Mouse (Mus musculus): Measurements from ENCODE around the gene Srek1. TPM values are rescaled to one million over a fixed set of nuclear protein-coding genes. Genes with fewer than 3 reads are reported as not detected.

The Srek1 gene
- 94.1 and 102 TPM in 2 replicates for polyA plus RNA-seq (2014; fragmentation: Nextera tagmentation; extraction: Ambion mirVana)

DNA sequence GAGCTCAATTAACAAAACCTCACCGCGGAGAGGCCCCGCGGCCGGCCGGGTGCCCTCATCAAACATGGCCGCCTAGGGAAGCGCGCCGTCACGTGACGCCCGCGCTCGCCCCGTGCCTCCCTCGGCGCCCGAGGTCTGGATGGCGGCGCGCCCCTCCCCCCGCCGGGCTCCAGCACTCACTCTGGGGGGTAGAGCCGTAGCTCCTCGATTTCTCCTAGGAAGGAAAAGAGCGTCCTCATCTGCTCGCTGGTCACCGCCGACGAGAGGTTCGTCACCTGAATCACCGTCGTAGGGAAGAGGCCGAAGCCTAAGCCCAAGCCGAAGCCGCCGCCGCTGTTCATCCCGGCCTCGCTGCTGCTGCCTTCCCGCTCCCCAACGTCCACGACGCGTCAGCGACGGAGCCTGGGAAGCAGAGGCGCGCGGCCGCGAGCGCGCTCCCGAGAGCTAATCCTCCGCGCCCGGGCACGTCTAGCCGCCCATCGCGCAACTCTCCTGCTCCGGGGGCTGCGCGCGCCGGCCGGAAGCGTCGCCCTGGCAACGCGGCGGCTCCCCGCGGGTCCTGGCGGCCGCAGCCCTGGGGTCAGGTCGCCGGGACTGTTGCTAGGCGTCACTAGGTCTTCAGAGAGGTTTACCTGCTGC lies at the start of gene Srek1:
Gene Srek1 (minus strand): TSS at position 490 of the 639 bp plus-strand sequence.
- under 1% methylated on average over 80 of the region's 81 CpGs for WGBS
- Histone ChIP-seq H3K4me2 (ENCODE audit: low read depth, low read length) (peak within 1 kb of the TSS; percentile 52), H3K27me3 (ENCODE audit: control insufficient read depth, insufficient read depth, low read length) (no peaks in the 10 kb centered on the region), H3K27ac (replicated peaks; ENCODE audit: low read depth, low read length) (peak within 1 kb of the TSS; percentile 96), H3K36me3 (replicated peaks; ENCODE audit: control insufficient read depth, insufficient read depth, low read depth, low read length) (no peaks in the 10 kb centered on the region), H3K9me3 (replicated peaks; ENCODE audit: control insufficient read depth, low read length) (no peaks in the 10 kb centered on the region), H3K9ac (replicated peaks; ENCODE audit: low read length) (peak within 1 kb of the TSS; percentile 94), H3K4me3 (ENCODE audit: low read depth, low read length) (peak within 1 kb of the TSS; percentile 76), H3K4me1 (ENCODE audit: control insufficient read depth, insufficient read depth, low read length) (no peaks in the 10 kb centered on the region)
- DNase-seq (ENCODE audit: low spot score): peak; percentile 97
- peak; percentile 94 for ATAC-seq (replicated peaks; ENCODE audit: insufficient number of reproducible peaks, low FRiP score, low TSS enrichment, low read depth)

GRCm38 (mm10) chr13:103822270-103822669 lies 47.9 kb upstream of the Srek1 start:
- ATAC-seq (replicated peaks; ENCODE audit: insufficient number of reproducible peaks, low FRiP score, low TSS enrichment, low read depth) (no peak), DNase-seq (ENCODE audit: low spot score) (no peak)
- no peaks in the 10 kb centered on the region for H3K27me3 ChIP-seq (ENCODE audit: control insufficient read depth, insufficient read depth, low read length)
- WGBS: 100% methylated on average over 1 of the region's 1 CpGs
- H3K27ac ChIP-seq (replicated peaks; ENCODE audit: low read depth, low read length): no peak overlapping the region
- no peak overlapping the region for H3K9ac ChIP-seq (replicated peaks; ENCODE audit: low read length)
- no peak overlapping the region for H3K4me2 ChIP-seq (ENCODE audit: low read depth, low read length)
- peaks cover 2% of the 10 kb centered on the region for H3K36me3 ChIP-seq (replicated peaks; ENCODE audit: control insufficient read depth, insufficient read depth, low read depth, low read length)
- no peaks in the 10 kb centered on the region for H3K9me3 ChIP-seq (replicated peaks; ENCODE audit: control insufficient read depth, low read length)
- H3K4me1 ChIP-seq (ENCODE audit: control insufficient read depth, insufficient read depth, low read length): no peaks in the 10 kb centered on the region
- no peak overlapping the region for H3K4me3 ChIP-seq (ENCODE audit: low read depth, low read length)

DNA sequence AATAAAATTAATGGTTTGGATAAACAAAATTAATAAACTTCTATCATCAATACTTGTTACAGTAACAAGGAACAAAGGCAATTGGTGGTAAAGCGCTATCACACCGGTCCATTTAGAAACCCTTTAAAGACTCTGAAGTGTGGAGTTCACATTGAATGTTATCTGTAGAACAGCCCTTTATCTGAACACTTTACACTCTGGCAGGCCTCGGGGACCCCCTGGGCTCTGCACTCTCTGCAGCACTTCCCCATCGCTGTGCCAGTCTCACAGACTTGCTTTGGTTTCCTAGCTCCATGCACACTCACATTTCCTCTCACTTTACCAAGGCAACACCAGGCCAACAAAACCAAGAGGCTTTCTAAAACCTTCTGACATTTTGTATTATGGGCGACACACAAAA lies 45.0 kb upstream of the Srek1 start:
- H3K27me3 ChIP-seq (ENCODE audit: control insufficient read depth, insufficient read depth, low read length): no peaks in the 10 kb centered on the region
- WGBS: 83% methylated on average over 5 of the region's 5 CpGs
- H3K9me3 ChIP-seq (replicated peaks; ENCODE audit: control insufficient read depth, low read length): no peaks in the 10 kb centered on the region

DNA sequence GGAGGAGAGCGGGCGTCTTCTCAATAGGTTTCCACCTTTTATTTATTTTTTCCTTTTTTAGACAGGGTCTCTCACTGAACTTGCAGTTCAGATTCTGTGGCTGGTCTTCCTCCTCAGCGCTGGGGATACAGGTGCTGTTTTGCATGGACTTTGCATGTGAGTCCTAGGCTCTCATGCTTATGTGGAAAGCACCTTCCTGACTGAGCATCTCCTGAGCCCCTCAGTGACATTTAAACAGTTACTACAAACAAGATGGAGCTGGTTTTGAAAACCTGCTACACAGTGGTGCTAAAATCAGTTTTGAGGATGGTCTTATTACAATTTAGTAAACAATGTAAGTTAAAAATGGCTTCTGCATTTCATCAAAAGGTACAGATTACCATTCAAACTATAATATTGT lies 43.5 kb upstream of the Srek1 start:
- Histone ChIP-seq H3K4me1 (ENCODE audit: control insufficient read depth, insufficient read depth, low read length) (no peaks in the 10 kb centered on the region), H3K27ac (replicated peaks; ENCODE audit: low read depth, low read length) (no peak overlapping the region), H3K9me3 (replicated peaks; ENCODE audit: control insufficient read depth, low read length) (no peaks in the 10 kb centered on the region), H3K36me3 (replicated peaks; ENCODE audit: control insufficient read depth, insufficient read depth, low read depth, low read length) (no peaks in the 10 kb centered on the region; the same call in 1 of the 2 replicates), H3K27me3 (ENCODE audit: control insufficient read depth, insufficient read depth, low read length) (no peaks in the 10 kb centered on the region), H3K9ac (replicated peaks; ENCODE audit: low read length) (no peak overlapping the region), H3K4me2 (ENCODE audit: low read depth, low read length) (no peak overlapping the region), H3K4me3 (ENCODE audit: low read depth, low read length) (no peak overlapping the region)
- 93% methylated on average over 3 of the region's 3 CpGs for WGBS
- no peak for DNase-seq (ENCODE audit: low spot score)
- no peak for ATAC-seq (replicated peaks; ENCODE audit: insufficient number of reproducible peaks, low FRiP score, low TSS enrichment, low read depth)

More for the DNA sequence above, 45.0 kb upstream of the Srek1 start:
- no peak for DNase-seq (ENCODE audit: low spot score)
- Histone ChIP-seq H3K27ac (replicated peaks; ENCODE audit: low read depth, low read length) (no peak overlapping the region), H3K36me3 (replicated peaks; ENCODE audit: control insufficient read depth, insufficient read depth, low read depth, low read length) (no peaks in the 10 kb centered on the region; the same call in 1 of the 2 replicates), H3K4me3 (ENCODE audit: low read depth, low read length) (no peak overlapping the region), H3K4me1 (ENCODE audit: control insufficient read depth, insufficient read depth, low read length) (no peaks in the 10 kb centered on the region), H3K4me2 (ENCODE audit: low read depth, low read length) (no peak overlapping the region), H3K9ac (replicated peaks; ENCODE audit: low read length) (no peak overlapping the region)
- ATAC-seq (replicated peaks; ENCODE audit: insufficient number of reproducible peaks, low FRiP score, low TSS enrichment, low read depth): no peak

DNA sequence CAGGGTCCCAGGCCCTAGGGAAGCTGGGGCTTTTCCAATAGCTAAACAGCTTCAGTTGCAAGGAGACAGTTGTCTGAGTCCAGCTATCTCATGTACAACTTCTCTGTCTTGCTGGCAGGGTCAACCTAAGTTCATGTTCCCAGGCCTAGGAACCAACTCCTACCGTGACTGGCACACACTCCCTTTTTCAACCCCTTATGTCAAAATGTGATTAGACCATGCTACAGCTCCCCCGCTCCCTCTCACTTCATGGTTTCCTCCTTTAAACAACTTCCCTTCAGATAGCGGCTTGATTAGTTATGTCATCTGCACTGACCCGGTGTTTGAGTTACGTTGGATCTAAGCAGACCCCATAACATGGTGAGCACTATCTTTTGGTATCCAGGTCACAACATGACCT lies 33.1 kb upstream of the Srek1 start:
- ATAC-seq (replicated peaks; ENCODE audit: insufficient number of reproducible peaks, low FRiP score, low TSS enrichment, low read depth) (no peak), DNase-seq (ENCODE audit: low spot score) (no peak)
- no peak overlapping the region for H3K9ac ChIP-seq (replicated peaks; ENCODE audit: low read length)
- H3K4me1 ChIP-seq (ENCODE audit: control insufficient read depth, insufficient read depth, low read length): no peaks in the 10 kb centered on the region
- no peaks in the 10 kb centered on the region for H3K36me3 ChIP-seq (replicated peaks; ENCODE audit: control insufficient read depth, insufficient read depth, low read depth, low read length)
- no peak overlapping the region for H3K4me3 ChIP-seq (ENCODE audit: low read depth, low read length)
- no peak overlapping the region for H3K4me2 ChIP-seq (ENCODE audit: low read depth, low read length)
- no peaks in the 10 kb centered on the region for H3K27me3 ChIP-seq (ENCODE audit: control insufficient read depth, insufficient read depth, low read length)
- no peaks in the 10 kb centered on the region for H3K9me3 ChIP-seq (replicated peaks; ENCODE audit: control insufficient read depth, low read length)
- no peak overlapping the region for H3K27ac ChIP-seq (replicated peaks; ENCODE audit: low read depth, low read length)
- WGBS: 89% methylated on average over 5 of the region's 5 CpGs

DNA sequence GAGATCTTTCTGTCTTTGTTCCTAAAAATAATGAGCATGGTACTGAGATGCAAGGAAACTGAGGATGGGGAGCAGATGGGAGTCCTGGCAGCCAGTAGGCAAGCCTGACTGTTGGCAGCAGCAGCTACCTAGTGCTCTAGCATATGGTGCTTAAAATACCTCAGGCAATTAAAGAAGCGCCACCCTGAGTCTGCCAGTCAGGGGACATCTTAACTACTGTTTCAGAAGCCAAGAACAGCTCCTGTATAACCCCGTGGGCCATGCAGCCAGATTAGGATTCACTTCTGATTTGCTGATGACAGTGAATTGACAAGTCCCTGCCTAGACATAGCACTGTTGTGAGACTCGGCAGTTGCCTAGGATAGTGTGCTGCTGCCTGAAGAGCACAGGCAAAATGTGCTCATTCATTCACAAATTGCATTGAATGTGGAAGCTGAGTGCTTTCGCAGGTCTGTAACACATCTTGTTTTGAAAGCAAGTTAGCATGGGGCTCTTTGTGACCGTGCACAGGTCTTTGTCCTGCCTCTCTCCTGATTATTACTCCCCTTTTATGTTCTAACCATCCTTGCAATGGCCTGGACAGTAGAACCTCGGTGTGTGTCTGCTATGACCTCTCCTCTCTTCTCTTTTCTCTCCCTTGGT lies 31.9 kb upstream of the Srek1 start:
- no peak overlapping the region for H3K9ac ChIP-seq (replicated peaks; ENCODE audit: low read length)
- ATAC-seq (replicated peaks; ENCODE audit: insufficient number of reproducible peaks, low FRiP score, low TSS enrichment, low read depth) (no peak), DNase-seq (ENCODE audit: low spot score) (no peak)
- no peak overlapping the region for H3K4me3 ChIP-seq (ENCODE audit: low read depth, low read length)
- H3K4me1 ChIP-seq (ENCODE audit: control insufficient read depth, insufficient read depth, low read length): no peaks in the 10 kb centered on the region
- H3K36me3 ChIP-seq (replicated peaks; ENCODE audit: control insufficient read depth, insufficient read depth, low read depth, low read length): no peaks in the 10 kb centered on the region
- H3K9me3 ChIP-seq (replicated peaks; ENCODE audit: control insufficient read depth, low read length): no peaks in the 10 kb centered on the region
- 45% methylated on average over 6 of the region's 6 CpGs for WGBS
- H3K27me3 ChIP-seq (ENCODE audit: control insufficient read depth, insufficient read depth, low read length): no peaks in the 10 kb centered on the region
- H3K27ac ChIP-seq (replicated peaks; ENCODE audit: low read depth, low read length): no peak overlapping the region
- no peak overlapping the region for H3K4me2 ChIP-seq (ENCODE audit: low read depth, low read length)

- no peak for ATAC-seq (replicated peaks; ENCODE audit: insufficient number of reproducible peaks, low FRiP score, low TSS enrichment, low read depth)
- 59% methylated on average over 5 of the region's 5 CpGs for WGBS
Observed at GRCm38 (mm10) chr13:103803721-103804120, 29.3 kb upstream of the Srek1 start.

GRCm38 (mm10) chr13:103801021-103801420 lies 26.6 kb upstream of the Srek1 start:
- Histone ChIP-seq H3K4me1 (ENCODE audit: control insufficient read depth, insufficient read depth, low read length) (no peaks in the 10 kb centered on the region), H3K27ac (replicated peaks; ENCODE audit: low read depth, low read length) (no peak overlapping the region), H3K27me3 (ENCODE audit: control insufficient read depth, insufficient read depth, low read length) (no peaks in the 10 kb centered on the region), H3K36me3 (replicated peaks; ENCODE audit: control insufficient read depth, insufficient read depth, low read depth, low read length) (no peaks in the 10 kb centered on the region), H3K4me2 (ENCODE audit: low read depth, low read length) (no peak overlapping the region), H3K9me3 (replicated peaks; ENCODE audit: control insufficient read depth, low read length) (no peaks in the 10 kb centered on the region), H3K4me3 (ENCODE audit: low read depth, low read length) (no peak overlapping the region), H3K9ac (replicated peaks; ENCODE audit: low read length) (no peak overlapping the region)
- no peak for DNase-seq (ENCODE audit: low spot score)
- 91% methylated on average over 1 of the region's 1 CpGs for WGBS
- no peak for ATAC-seq (replicated peaks; ENCODE audit: insufficient number of reproducible peaks, low FRiP score, low TSS enrichment, low read depth)

More at GRCm38 (mm10) chr13:103803721-103804120, 29.3 kb upstream of the Srek1 start:
- no peak overlapping the region for H3K9ac ChIP-seq (replicated peaks; ENCODE audit: low read length)
- no peaks in the 10 kb centered on the region for H3K27me3 ChIP-seq (ENCODE audit: control insufficient read depth, insufficient read depth, low read length)
- H3K27ac ChIP-seq (replicated peaks; ENCODE audit: low read depth, low read length): no peak overlapping the region
- no peaks in the 10 kb centered on the region for H3K36me3 ChIP-seq (replicated peaks; ENCODE audit: control insufficient read depth, insufficient read depth, low read depth, low read length)
- no peak overlapping the region for H3K4me3 ChIP-seq (ENCODE audit: low read depth, low read length)
- no peak for DNase-seq (ENCODE audit: low spot score)
- H3K4me1 ChIP-seq (ENCODE audit: control insufficient read depth, insufficient read depth, low read length): no peaks in the 10 kb centered on the region
- H3K4me2 ChIP-seq (ENCODE audit: low read depth, low read length): no peak overlapping the region
- H3K9me3 ChIP-seq (replicated peaks; ENCODE audit: control insufficient read depth, low read length): no peaks in the 10 kb centered on the region
